Mouse (Mus musculus) MEL (cell line): ENCODE data around the gene Cyb5r2. TPM values are rescaled to one million over a fixed set of nuclear protein-coding genes. Genes with fewer than 3 reads are reported as not detected.

Experiments
- DNase-seq: peaks from one replicate; pipeline ENCODE4 v3.0.0; 2011; ENCODE audit warnings: low read depth, low spot score
- H3K27ac ChIP-seq: 2 replicates; pipeline ENCODE4 v1.5.1; 2012; ENCODE audit warnings: low read depth, mild to moderate bottlenecking, control low read depth, low read length, moderate library complexity; ENCODE audit not compliant: control insufficient read depth
- H3K27me3 ChIP-seq, 2 experiments: fragments of 150-350 bp in 1 of 2; sonication (generic) in 1 of 2; 2 replicates each; pipeline ENCODE4 v1.6.1; 2012; ENCODE audit warnings: low read length in 2 of 2, mild to moderate bottlenecking in 2 of 2, improper control_type of control experiment in 1 of 2, moderate library complexity in 1 of 2; ENCODE audit not compliant: insufficient read depth in 2 of 2, control insufficient read depth in 1 of 2
- H3K36me3 ChIP-seq, 2 experiments: 2 replicates each; pipeline ENCODE4 v1.6.1; 2012 to 2014; ENCODE audit warnings: low read length in 2 of 2, improper control_type of control experiment in 1 of 2, inconsistent platforms in 1 of 2, mild to moderate bottlenecking in 1 of 2; ENCODE audit not compliant: insufficient read depth in 2 of 2, control insufficient read depth in 1 of 2
- H3K4me1 ChIP-seq, 2 experiments: fragments of 150-350 bp in 1 of 2; sonication (generic) in 1 of 2; 2 replicates each; pipeline ENCODE4 v1.6.1; 2012; ENCODE audit warnings: low read length in 2 of 2, improper control_type of control experiment in 1 of 2, mild to moderate bottlenecking in 1 of 2; ENCODE audit not compliant: insufficient read depth in 2 of 2, control insufficient read depth in 1 of 2
- H3K4me3 ChIP-seq, 2 experiments: fragments of 150-350 bp in 1 of 2; sonication (generic) in 1 of 2; 2 replicates each; pipeline ENCODE4 v1.5.1; 2012; ENCODE audit warnings: low read depth in 2 of 2, low read length in 2 of 2, mild to moderate bottlenecking in 2 of 2, moderate library complexity in 2 of 2, control low read depth in 1 of 2, improper control_type of control experiment in 1 of 2; ENCODE audit not compliant: control insufficient read depth in 1 of 2, insufficient read depth in 1 of 2
- H3K79me2 ChIP-seq: 2 replicates; pipeline ENCODE4 v1.6.1; 2012; ENCODE audit warnings: mild to moderate bottlenecking, low read length, moderate library complexity; ENCODE audit not compliant: control insufficient read depth, poor library complexity, insufficient read depth
- H3K9ac ChIP-seq: 2 replicates; pipeline ENCODE4 v1.6.1; 2012; ENCODE audit warnings: low read depth, mild to moderate bottlenecking, control low read depth, low read length, moderate library complexity; ENCODE audit not compliant: control insufficient read depth, poor library complexity, severe bottlenecking
- H3K9me3 ChIP-seq: fragments of 150-350 bp; sonication (generic); replicated peaks from 2 replicates; pipeline ENCODE4 v1.6.1; 2012; ENCODE audit warnings: mild to moderate bottlenecking, low read length, improper control_type of control experiment, moderate library complexity; ENCODE audit not compliant: insufficient read depth
- ELF1 ChIP-seq: IDR thresholded peaks from 2 replicates; pipeline ENCODE4 v1.6.1; 2014; ENCODE audit warnings: low read depth, mild to moderate bottlenecking, inconsistent platforms, low read length, improper control_type of control experiment, moderate library complexity
- GATA1 ChIP-seq: IDR thresholded peaks from 2 replicates; pipeline ENCODE4 v1.6.1; 2011; ENCODE audit warnings: low read depth, low read length, improper control_type of control experiment
- HCFC1 ChIP-seq: IDR thresholded peaks from 2 replicates; pipeline ENCODE4 v1.6.1; 2012; ENCODE audit warnings: low read depth, mild to moderate bottlenecking, inconsistent platforms, low read length, improper control_type of control experiment, moderate library complexity
- JUND ChIP-seq: IDR thresholded peaks from 2 replicates; pipeline ENCODE4 v1.6.1; 2011; ENCODE audit warnings: low read depth, mild to moderate bottlenecking, improper control_type of control experiment, low read length
- MAX ChIP-seq: IDR thresholded peaks from 2 replicates; pipeline ENCODE4 v1.6.1; 2011; ENCODE audit warnings: low read length, improper control_type of control experiment
- MAZ ChIP-seq: IDR thresholded peaks from 2 replicates; pipeline ENCODE4 v1.6.1; 2012; ENCODE audit warnings: low read depth, mild to moderate bottlenecking, inconsistent platforms, low read length, improper control_type of control experiment
- MYB ChIP-seq: IDR thresholded peaks from 2 replicates; pipeline ENCODE4 v1.6.1; 2011; ENCODE audit warnings: mild to moderate bottlenecking, low read depth, low read length, improper control_type of control experiment
- NELFE ChIP-seq: IDR thresholded peaks from 2 replicates; pipeline ENCODE4 v1.6.1; 2011; ENCODE audit warnings: low read depth, low read length, improper control_type of control experiment
- POLR2A ChIP-seq, 2 experiments: IDR thresholded peaks; 2 replicates each; pipeline ENCODE4 v1.6.1; 2011 to 2012; ENCODE audit warnings: low read length in 2 of 2, mild to moderate bottlenecking in 2 of 2, control low read depth in 1 of 2, improper control_type of control experiment in 1 of 2, low read depth in 1 of 2, moderate library complexity in 1 of 2; ENCODE audit not compliant: control insufficient read depth in 1 of 2, insufficient read depth in 1 of 2, poor library complexity in 1 of 2
- POLR2AphosphoS2 ChIP-seq: IDR thresholded peaks from 2 replicates; pipeline ENCODE4 v1.6.1; 2011; ENCODE audit warnings: low read length, improper control_type of control experiment
- POLR2AphosphoS5 ChIP-seq: IDR thresholded peaks from 2 replicates; pipeline ENCODE4 v1.6.1; 2012; ENCODE audit warnings: low read depth, borderline replicate concordance, mild to moderate bottlenecking, inconsistent platforms, low read length, moderate library complexity, mixed read lengths
- RAD21 ChIP-seq: IDR thresholded peaks from 2 replicates; pipeline ENCODE4 v1.6.1; 2011; ENCODE audit warnings: mild to moderate bottlenecking, low read depth, low read length, improper control_type of control experiment
- SIN3A ChIP-seq: IDR thresholded peaks from 2 replicates; pipeline ENCODE4 v1.6.1; 2012; ENCODE audit warnings: low read length, improper control_type of control experiment, inconsistent platforms
- SMC3 ChIP-seq: IDR thresholded peaks from 2 replicates; pipeline ENCODE4 v1.6.1; 2011; ENCODE audit warnings: low read depth, low read length, improper control_type of control experiment
- TAL1 ChIP-seq: IDR thresholded peaks from 2 replicates; pipeline ENCODE4 v1.6.1; 2012; ENCODE audit warnings: mild to moderate bottlenecking, inconsistent platforms, low read length, moderate library complexity, mixed read lengths
- UBTF ChIP-seq: IDR thresholded peaks from 2 replicates; pipeline ENCODE4 v1.6.1; 2012; ENCODE audit warnings: low read depth, mild to moderate bottlenecking, inconsistent platforms, low read length, improper control_type of control experiment, moderate library complexity, borderline replicate concordance; ENCODE audit not compliant: insufficient read depth
- USF1 ChIP-seq: IDR thresholded peaks from 2 replicates; pipeline ENCODE4 v1.6.1; 2014; ENCODE audit warnings: low read depth, mild to moderate bottlenecking, inconsistent platforms, low read length, improper control_type of control experiment, moderate library complexity
- ZC3H11A ChIP-seq: IDR thresholded peaks from 2 replicates; pipeline ENCODE4 v1.6.1; 2012; ENCODE audit warnings: low read depth, mild to moderate bottlenecking, inconsistent platforms, low read length, improper control_type of control experiment
- ZMIZ1 ChIP-seq: IDR thresholded peaks from 2 replicates; pipeline ENCODE4 v1.6.1; 2012; ENCODE audit warnings: low read depth, mild to moderate bottlenecking, inconsistent platforms, low read length, improper control_type of control experiment, moderate library complexity
- polyA plus RNA-seq, 2 experiments: library from polyadenylated mRNA; stranded (reverse) in 1 of 2; unstranded in 1 of 2; fragments of >175 nt in 1 of 2; fragments of >200 nt in 1 of 2; gene quantifications; 2 replicates each; pipeline versions ENCODE4 v1.2.1 to v1.2.4; 2012; ENCODE audit warnings: low replicate concordance in 2 of 2, low read depth in 1 of 2; ENCODE audit not compliant: insufficient read length in 2 of 2, insufficient read depth in 1 of 2, missing spikeins in 1 of 2
- total RNA-seq: library from RNA; depleted of rRNA; stranded (reverse); fragments of 300-350 nt; gene quantifications from 2 replicates; pipeline ENCODE4 v1.2.3, GENCODE M21; 2012

Gene Cyb5r2
- total and polyA plus RNA-seq, 3 experiments: not detected

- Histone ChIP-seq H3K4me1 (no peaks in the 10 kb centered on the region), H3K27me3 (no peaks in the 10 kb centered on the region), H3K36me3 (no peaks in the 10 kb centered on the region), H3K9me3 (no peaks in the 10 kb centered on the region), H3K27ac (no peak overlapping the region), H3K79me2 (no peaks in the 10 kb centered on the region), H3K9ac (no peak overlapping the region), H3K4me3 (no peak overlapping the region)
- TF ChIP-seq NELFE (no peak), MAZ (no peak)
- no peak for DNase-seq
These were observed 30.3 kb downstream of the Cyb5r2 start for GRCm38 (mm10) chr7:107727538-107727937.

GRCm38 (mm10) chr7:107722536-107722935 is 35.3 kb downstream of the Cyb5r2 start:
- no peaks in the 10 kb centered on the region for H3K4me1 ChIP-seq
- H3K9ac ChIP-seq: no peak overlapping the region
- H3K79me2 ChIP-seq: no peaks in the 10 kb centered on the region
- no peaks in the 10 kb centered on the region for H3K9me3 ChIP-seq
- H3K4me3 ChIP-seq: no peak overlapping the region
- H3K27me3 ChIP-seq: no peaks in the 10 kb centered on the region
- H3K27ac ChIP-seq: no peak overlapping the region
- H3K36me3 ChIP-seq: no peaks in the 10 kb centered on the region
- TF ChIP-seq UBTF (no peak), GATA1 (no peak), ZMIZ1 (no peak), JUND (no peak), SMC3 (no peak)
- no peak for DNase-seq

GRCm38 (mm10) chr7:107720771-107721170 is 37.1 kb downstream of the Cyb5r2 start:
- no peaks in the 10 kb centered on the region for H3K9me3 ChIP-seq
- no peaks in the 10 kb centered on the region for H3K79me2 ChIP-seq
- TF ChIP-seq RAD21 (no peak), MAZ (no peak), NELFE (no peak), JUND (no peak), SMC3 (no peak), TAL1 (no peak), ELF1 (no peak), POLR2A (IDR thresholded peaks at IDR 0.05; ENCODE audit: control insufficient read depth in 1 of 2, insufficient read depth in 1 of 2, low read depth in 1 of 2, low read length in 2 of 2, poor library complexity in 1 of 2) (no peak), SIN3A (no peak), POLR2AphosphoS2 (no peak), ZMIZ1 (no peak), HCFC1 (no peak), GATA1 (no peak), POLR2AphosphoS5 (no peak), MAX (no peak), MYB (no peak), ZC3H11A (no peak), USF1 (no peak)
- no peak overlapping the region for H3K9ac ChIP-seq
- H3K4me3 ChIP-seq: no peak overlapping the region
- no peak for DNase-seq
- no peak overlapping the region for H3K27ac ChIP-seq
- no peaks in the 10 kb centered on the region for H3K4me1 ChIP-seq
- no peaks in the 10 kb centered on the region for H3K27me3 ChIP-seq
- H3K36me3 ChIP-seq: no peaks in the 10 kb centered on the region
